ENCODE assay signal across 23 mouse cellular contexts in genomic region chr11:73228881-73229280, GRCm38 (mm10). TPM values are rescaled to one million over a fixed set of nuclear protein-coding genes. Genes with fewer than 3 reads are reported as not detected.
DNase-seq lines count a peak whose midpoint lies in the region; TF ChIP-seq lines count a peak whose summit lies in the region.
"Had no signal": no experiment of that assay in that cellular context is flagged by ENCODE, and none has a peak within 500 bp of the region (broad histone marks: within the 10 kb centered on the region; RNA-seq: fewer than 3 reads in every experiment).

No protein-coding gene starts in this region.

- no peak for TF ChIP-seq CTCF in kidney, adult 2 months (conservative IDR thresholded peaks at IDR 0.05; ENCODE audit: insufficient read depth, insufficient read length, low read depth, low read length)
- no peak for TF ChIP-seq CTCF in embryonic fibroblast, embryonic 13.5 days (IDR thresholded peaks at IDR 0.05; ENCODE audit: borderline replicate concordance, insufficient read depth, low read length)

- no peak for TF ChIP-seq POLR2A in kidney, adult 2 months (IDR thresholded peaks at IDR 0.05; ENCODE audit: low read depth, low read length)
- TF ChIP-seq POLR2A in embryonic fibroblast, embryonic 13.5 days (IDR thresholded peaks at IDR 0.05; ENCODE audit: low read depth, low read length): no peak

- H3K4me3 ChIP-seq in kidney, adult 2 months (ENCODE audit: insufficient read depth, low read depth, low read length): no peak overlapping the region
- no peak overlapping the region for H3K4me3 ChIP-seq in embryonic fibroblast, embryonic 13.5 days (ENCODE audit: insufficient read depth, low read length)
- H3K4me3 ChIP-seq: embryonic facial prominence, embryonic 10.5 days; embryonic facial prominence, embryonic 12.5 days; erythroblast, embryonic 14.5 days; forebrain, embryonic 10.5 days; forebrain, embryonic 12.5 days had no signal

- H3K4me1 ChIP-seq in kidney, adult 2 months (ENCODE audit: control insufficient read depth, insufficient read depth, low read length): no peaks in the 10 kb centered on the region
- H3K4me1 ChIP-seq in embryonic fibroblast, embryonic 13.5 days (ENCODE audit: control insufficient read depth, insufficient read depth, low read length): no peaks in the 10 kb centered on the region
- H3K4me1 ChIP-seq: embryonic facial prominence, embryonic 10.5 days; embryonic facial prominence, embryonic 12.5 days; forebrain, embryonic 10.5 days; forebrain, embryonic 12.5 days had no signal

- peak; percentile 35 for DNase-seq in kidney, adult 2 months
- DNase-seq in kidney, adult 18-20 months: no peak
- peak; percentile 24 for DNase-seq in kidney, adult 9 months
- no peak for DNase-seq in kidney, postnatal 14 days
- no peak for DNase-seq in MN1 (ENCODE audit: low spot score)
- DNase-seq: adrenal gland, adult 8-10 months; adrenal gland, postnatal 14 days; adrenal gland, postnatal 36 days; cerebellum, adult 11-12 months; cerebellum, adult 2 months; cerebellum, adult 9-10 months; cerebellum, postnatal 10 days; cerebellum, postnatal 25 days had no signal

- no peak overlapping the region for H3K27ac ChIP-seq in kidney, adult 2 months (ENCODE audit: insufficient read depth, low read depth, low read length)
- 0 out of 2 replicates have a peak overlapping the region, but pooled peaks have one; percentile 4 for H3K27ac ChIP-seq in embryonic fibroblast, embryonic 13.5 days (ENCODE audit: insufficient read depth, low read length)
- H3K27ac ChIP-seq: embryonic facial prominence, embryonic 10.5 days; embryonic facial prominence, embryonic 12.5 days; forebrain, embryonic 10.5 days; forebrain, embryonic 12.5 days had no signal

- 50% methylated on average over 5 of the region's 5 CpGs for WGBS in kidney, adult 2 months

- no peaks in the 10 kb centered on the region for H3K27me3 ChIP-seq in kidney, adult 2 months (replicated peaks; ENCODE audit: control insufficient read depth, insufficient read depth, low read length)
- H3K27me3 ChIP-seq: embryonic facial prominence, embryonic 12.5 days; forebrain, embryonic 12.5 days; Patski had no signal

- H3K36me3 ChIP-seq in kidney, adult 2 months (ENCODE audit: control insufficient read depth, insufficient read depth, low read length): no peaks in the 10 kb centered on the region
- H3K36me3 ChIP-seq: embryonic facial prominence, embryonic 10.5 days; embryonic facial prominence, embryonic 12.5 days; forebrain, embryonic 10.5 days; forebrain, embryonic 12.5 days had no signal

RNA-seq across cellular contexts. Expression of gene Trpv1, which starts 5.2 kb away (rescaled TPM):
- 0.16 and 0.18 TPM in 2 replicates for polyA plus RNA-seq in kidney, adult 2 months (2012; rRNA removed)
- not detected in 2 replicates for polyA plus RNA-seq in embryonic fibroblast, embryonic 13.5 days (2011; ENCODE audit: insufficient read length, low read depth, missing spikeins)
- polyA plus RNA-seq: activated CD4-positive, CD25-positive, alpha-beta regulatory T cell, adult 4 months; embryonic facial prominence, embryonic 10.5 days; erythroblast, embryonic 14.5 days; forebrain, embryonic 10.5 days; forebrain, embryonic 12.5 days; forebrain, embryonic 14.5 days; forebrain, embryonic 16.5 days; Patski had no signal

RNA-seq across cellular contexts. Expression of gene Shpk, which starts 29.6 kb away (rescaled TPM):
- 17.7 and 18.5 TPM in 2 replicates for polyA plus RNA-seq in kidney, adult 2 months (2012; rRNA removed)
- 2.2 and 2.4 TPM in 2 replicates for polyA plus RNA-seq in embryonic fibroblast, embryonic 13.5 days (2011; ENCODE audit: insufficient read length, low read depth, missing spikeins)

RNA-seq across cellular contexts. Expression of gene Ctns, which starts 30.0 kb away (rescaled TPM):
- 37.1 and 37.5 TPM in 2 replicates for polyA plus RNA-seq in kidney, adult 2 months (2012; rRNA removed)
- 17.9 and 22.1 TPM in 2 replicates for polyA plus RNA-seq in embryonic fibroblast, embryonic 13.5 days (2011; ENCODE audit: insufficient read length, low read depth, missing spikeins)

RNA-seq across cellular contexts. Expression of gene Trpv3, which starts 38.3 kb away (rescaled TPM):
- polyA plus RNA-seq in kidney, adult 2 months (2012; rRNA removed): 0.05 TPM in 2 replicates
- not detected in 2 replicates for polyA plus RNA-seq in embryonic fibroblast, embryonic 13.5 days (2011; ENCODE audit: insufficient read length, low read depth, missing spikeins)
- polyA plus RNA-seq: embryonic facial prominence, embryonic 10.5 days; forebrain, embryonic 12.5 days; forebrain, embryonic 14.5 days; forebrain, embryonic 16.5 days had no signal

RNA-seq across cellular contexts. Expression of gene Tax1bp3, which starts 52.0 kb away (rescaled TPM):
- polyA plus RNA-seq in kidney, adult 2 months (2012; rRNA removed): 86.5 and 104 TPM in 2 replicates
- polyA plus RNA-seq in embryonic fibroblast, embryonic 13.5 days (2011; ENCODE audit: insufficient read length, low read depth, missing spikeins): 129 and 131 TPM in 2 replicates

Comparison
In these comparisons a context has a peak if more than half of its experiments do, and no peak if none do; other contexts are left out.
1. DNase-seq: peak in kidney, adult 2 months (single experiment) and kidney, adult 9 months (single experiment); none in kidney, adult 18-20 months (single experiment), kidney, postnatal 14 days (single experiment) and MN1 (single experiment).